Mouse (Mus musculus): ENCODE measurements around the gene Rtf2. TPM values are rescaled to one million over a fixed set of nuclear protein-coding genes. Genes with fewer than 3 reads are reported as not detected.

Rtf2 gene
- total RNA-seq, 1 experiment: 51.0 TPM

DNA sequence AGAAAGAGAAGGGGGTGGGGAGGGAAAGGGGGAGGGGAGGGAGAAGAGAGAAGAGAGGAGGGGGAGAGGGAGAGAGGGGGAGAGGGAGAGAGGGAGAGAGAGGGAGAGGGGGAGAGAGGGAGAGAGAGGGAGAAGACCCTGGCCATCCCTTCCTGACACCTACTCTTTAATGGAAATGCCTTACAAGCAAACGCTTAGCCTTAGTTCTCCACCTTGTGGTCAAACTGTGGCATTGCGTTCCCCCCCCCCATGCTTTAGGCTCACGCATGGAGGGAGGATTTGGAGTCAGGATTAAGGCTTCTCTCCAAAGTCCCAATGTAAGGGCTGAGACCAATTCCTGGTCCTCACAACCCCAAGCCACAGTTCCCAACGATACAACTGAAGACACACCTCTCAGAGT is 61.0 kb downstream of the Rtf2 start:
- no peak overlapping the region for H3K27ac ChIP-seq (ENCODE audit: insufficient read depth, low read depth, low read length, poor library complexity, severe bottlenecking)
- H3K4me3 ChIP-seq (ENCODE audit: insufficient read depth in 1 of 2, low read depth in 1 of 2, low read length in 2 of 2, poor library complexity in 1 of 2, severe bottlenecking in 1 of 2): no peak overlapping the region
- TF ChIP-seq ZC3H11A (IDR thresholded peaks at IDR 0.05; ENCODE audit: borderline replicate concordance, low read depth, low read length): no peak
- no peak for TF ChIP-seq MAFK (IDR thresholded peaks at IDR 0.05; ENCODE audit: insufficient read depth, low read depth, low read length)
- TF ChIP-seq CHD2 (IDR thresholded peaks at IDR 0.05; ENCODE audit: low read depth, low read length): no peak
- TF ChIP-seq HCFC1 (IDR thresholded peaks at IDR 0.05; ENCODE audit: borderline replicate concordance, insufficient read depth, low read length): no peak
- no peak for TF ChIP-seq ZNF384 (IDR thresholded peaks at IDR 0.05; ENCODE audit: low read depth, low read length)
- in situ Hi-C loops (cut with MboI; ENCODE audit: low sequenced_read_pairs in 2 of 2, unreplicated experiment in 2 of 2): no loop called here
- no peak overlapping the region for H3K9ac ChIP-seq (ENCODE audit: insufficient read depth, low read depth, low read length, poor library complexity, severe bottlenecking)
- no peaks in the 10 kb centered on the region for H3K9me3 ChIP-seq (ENCODE audit: control insufficient read depth, insufficient read depth, low read depth, low read length)
- DNase-seq (ENCODE audit: low read depth, low spot score): no peak
- H3K4me1 ChIP-seq (ENCODE audit: control insufficient read depth in 2 of 2, insufficient read depth in 2 of 2, low read length in 2 of 2, poor library complexity in 1 of 2): peaks cover 4 to 8% of the 10 kb centered on the region in 2 experiments
- no peaks in the 10 kb centered on the region for H3K36me3 ChIP-seq (ENCODE audit: control insufficient read depth, insufficient read depth, low read length, poor library complexity, severe bottlenecking)

GRCm38 (mm10) chr2:172502168-172502567 is 61.8 kb downstream of the Rtf2 start:
- in situ Hi-C loops (cut with MboI; ENCODE audit: low sequenced_read_pairs in 2 of 2, unreplicated experiment in 2 of 2): no loop called here
- no peak overlapping the region for H3K4me3 ChIP-seq (ENCODE audit: insufficient read depth in 1 of 2, low read depth in 1 of 2, low read length in 2 of 2, poor library complexity in 1 of 2, severe bottlenecking in 1 of 2)
- H3K9ac ChIP-seq (ENCODE audit: insufficient read depth, low read depth, low read length, poor library complexity, severe bottlenecking): no peak overlapping the region
- no peaks in the 10 kb centered on the region for H3K9me3 ChIP-seq (ENCODE audit: control insufficient read depth, insufficient read depth, low read depth, low read length)
- no peaks in the 10 kb centered on the region for H3K36me3 ChIP-seq (ENCODE audit: control insufficient read depth, insufficient read depth, low read length, poor library complexity, severe bottlenecking)
- H3K4me1 ChIP-seq (ENCODE audit: control insufficient read depth in 2 of 2, insufficient read depth in 2 of 2, low read length in 2 of 2, poor library complexity in 1 of 2): peaks cover 4% of the 10 kb centered on the region in 2 experiments
- H3K27ac ChIP-seq (ENCODE audit: insufficient read depth, low read depth, low read length, poor library complexity, severe bottlenecking): no peak overlapping the region
- DNase-seq (ENCODE audit: low read depth, low spot score): no peak
- TF ChIP-seq ZNF384 (IDR thresholded peaks at IDR 0.05; ENCODE audit: low read depth, low read length) (no peak), HCFC1 (IDR thresholded peaks at IDR 0.05; ENCODE audit: borderline replicate concordance, insufficient read depth, low read length) (no peak), MAFK (IDR thresholded peaks at IDR 0.05; ENCODE audit: insufficient read depth, low read depth, low read length) (no peak), ZC3H11A (IDR thresholded peaks at IDR 0.05; ENCODE audit: borderline replicate concordance, low read depth, low read length) (no peak), CHD2 (IDR thresholded peaks at IDR 0.05; ENCODE audit: low read depth, low read length) (no peak)

DNA sequence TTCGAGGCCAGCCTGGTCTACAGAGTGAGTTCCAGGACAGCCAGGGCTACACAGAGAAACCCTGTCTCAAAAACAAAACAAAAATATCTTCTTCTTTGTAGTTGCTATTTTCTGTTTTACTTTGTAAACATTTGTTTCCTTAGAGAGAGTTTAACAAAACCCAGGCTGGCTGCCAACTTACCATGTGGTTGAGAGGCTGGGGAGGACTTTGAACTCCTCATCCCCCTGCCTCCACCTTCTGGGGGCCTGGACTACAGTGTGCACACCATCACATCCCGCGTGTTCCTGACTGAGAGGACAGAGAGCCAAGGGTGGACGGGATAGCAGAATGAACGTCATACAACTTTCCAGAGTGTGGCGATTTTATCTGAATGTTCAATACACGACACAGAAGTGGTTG is 65.8 kb downstream of the Rtf2 start:
- DNase-seq (ENCODE audit: low read depth, low spot score): no peak
- Histone ChIP-seq H3K27ac (ENCODE audit: insufficient read depth, low read depth, low read length, poor library complexity, severe bottlenecking) (no peak overlapping the region), H3K36me3 (ENCODE audit: control insufficient read depth, insufficient read depth, low read length, poor library complexity, severe bottlenecking) (no peaks in the 10 kb centered on the region), H3K4me3 (ENCODE audit: insufficient read depth in 1 of 2, low read depth in 1 of 2, low read length in 2 of 2, poor library complexity in 1 of 2, severe bottlenecking in 1 of 2) (no peak overlapping the region), H3K9ac (ENCODE audit: insufficient read depth, low read depth, low read length, poor library complexity, severe bottlenecking) (no peak overlapping the region), H3K4me1 (ENCODE audit: control insufficient read depth in 2 of 2, insufficient read depth in 2 of 2, low read length in 2 of 2, poor library complexity in 1 of 2) (peaks cover 4 to 8% of the 10 kb centered on the region in 2 experiments), H3K9me3 (ENCODE audit: control insufficient read depth, insufficient read depth, low read depth, low read length) (no peaks in the 10 kb centered on the region)
- no peak for TF ChIP-seq ZC3H11A (IDR thresholded peaks at IDR 0.05; ENCODE audit: borderline replicate concordance, low read depth, low read length)
- TF ChIP-seq CHD2 (IDR thresholded peaks at IDR 0.05; ENCODE audit: low read depth, low read length): no peak
- no peak for TF ChIP-seq HCFC1 (IDR thresholded peaks at IDR 0.05; ENCODE audit: borderline replicate concordance, insufficient read depth, low read length)
- no peak for TF ChIP-seq ZNF384 (IDR thresholded peaks at IDR 0.05; ENCODE audit: low read depth, low read length)
- no peak for TF ChIP-seq MAFK (IDR thresholded peaks at IDR 0.05; ENCODE audit: insufficient read depth, low read depth, low read length)
- in situ Hi-C loops (cut with MboI; ENCODE audit: low sequenced_read_pairs in 2 of 2, unreplicated experiment in 2 of 2): no loop called here

GRCm38 (mm10) chr2:172510056-172510712 is 69.8 kb downstream of the Rtf2 start:
- Histone ChIP-seq H3K27ac (ENCODE audit: insufficient read depth, low read depth, low read length, poor library complexity, severe bottlenecking) (0 out of 2 replicates have a peak overlapping the region, but pooled peaks have one; percentile 14), H3K9me3 (ENCODE audit: control insufficient read depth, insufficient read depth, low read depth, low read length) (no peaks in the 10 kb centered on the region), H3K4me3 (ENCODE audit: insufficient read depth in 1 of 2, low read depth in 1 of 2, low read length in 2 of 2, poor library complexity in 1 of 2, severe bottlenecking in 1 of 2) (no peak overlapping the region), H3K4me1 (ENCODE audit: control insufficient read depth in 2 of 2, insufficient read depth in 2 of 2, low read length in 2 of 2, poor library complexity in 1 of 2) (peaks cover 2 to 13% of the 10 kb centered on the region in 2 experiments; a peak in 3 of 4 replicates), H3K36me3 (ENCODE audit: control insufficient read depth, insufficient read depth, low read length, poor library complexity, severe bottlenecking) (no peaks in the 10 kb centered on the region), H3K9ac (ENCODE audit: insufficient read depth, low read depth, low read length, poor library complexity, severe bottlenecking) (peak overlapping the region; percentile 23; the same call in 1 of the 2 replicates)
- no peak for TF ChIP-seq HCFC1 (IDR thresholded peaks at IDR 0.05; ENCODE audit: borderline replicate concordance, insufficient read depth, low read length)
- TF ChIP-seq ZNF384 (IDR thresholded peaks at IDR 0.05; ENCODE audit: low read depth, low read length): peak; percentile 93
- DNase-seq (ENCODE audit: low read depth, low spot score): peak; percentile 79
- in situ Hi-C loops (cut with MboI; ENCODE audit: low sequenced_read_pairs in 2 of 2, unreplicated experiment in 2 of 2): no loop called here
